8 mouse cellular contexts compared by ENCODE assay signal in genomic region chr17:62862298-62862999, GRCm38 (mm10). TPM values are rescaled to one million over a fixed set of nuclear protein-coding genes. Genes with fewer than 3 reads are reported as not detected.
DNase-seq lines count a peak whose midpoint lies in the region; ATAC-seq lines count a peak whose summit lies in the region.

No protein-coding gene starts in this region.

- no peak overlapping the region for H3K9ac ChIP-seq in kidney, embryonic 15.5 days
- H3K9ac ChIP-seq in forebrain, embryonic 13.5 days, result peak overlapping the region; percentile 37; the same call in 1 of the 2 replicates
- peak overlapping the region; percentile 38; the same call in 1 of the 2 replicates for H3K9ac ChIP-seq in hindbrain, embryonic 16.5 days (ENCODE audit: low read depth, low read length)
- peak overlapping the region; percentile 52; the same call in 1 of the 2 replicates for H3K9ac ChIP-seq in midbrain, embryonic 12.5 days (replicated peaks)

- H3K4me3 ChIP-seq in kidney, embryonic 15.5 days (replicated peaks), result no peak overlapping the region
- no peak overlapping the region for H3K4me3 ChIP-seq in forebrain, embryonic 13.5 days
- H3K4me3 ChIP-seq in hindbrain, embryonic 16.5 days (ENCODE audit: low read length), result no peak overlapping the region
- no peak overlapping the region for H3K4me3 ChIP-seq in midbrain, embryonic 12.5 days

- DNase-seq in kidney, adult 18-20 months, result no peak
- DNase-seq in Muller cell, postnatal 12 days (ENCODE audit: inconsistent ontology term), result peak; percentile 79
- no peak for DNase-seq in adrenal gland, postnatal 36 days
- no peak for DNase-seq in adipocyte (ENCODE audit: low spot score)

- H3K27ac ChIP-seq in kidney, embryonic 15.5 days, result peak overlapping the region; percentile 30; the same call in 1 of the 2 replicates
- peak overlapping the region; percentile 57; the same call in 1 of the 2 replicates for H3K27ac ChIP-seq in forebrain, embryonic 13.5 days
- no peak overlapping the region; the same call in 1 of the 2 replicates for H3K27ac ChIP-seq in hindbrain, embryonic 16.5 days (ENCODE audit: low read depth, low read length)
- H3K27ac ChIP-seq in midbrain, embryonic 12.5 days (replicated peaks), result peak overlapping the region; percentile 86

- H3K27me3 ChIP-seq in kidney, embryonic 15.5 days, result no peaks in the 10 kb centered on the region
- peaks cover 6% of the 10 kb centered on the region for H3K27me3 ChIP-seq in forebrain, embryonic 13.5 days
- 0 out of 2 replicates have a peak, but pooled peaks cover 2% of the 10 kb centered on the region for H3K27me3 ChIP-seq in hindbrain, embryonic 16.5 days (replicated peaks; ENCODE audit: control insufficient read depth, insufficient read depth, low read length)
- H3K27me3 ChIP-seq in midbrain, embryonic 12.5 days, result peaks cover 12% of the 10 kb centered on the region

- WGBS in kidney, embryonic 15.5 days, result 52% methylated on average over 12 of the region's 12 CpGs
- 34% methylated on average over 12 of the region's 12 CpGs for WGBS in forebrain, embryonic 13.5 days
- 19% methylated on average over 12 of the region's 12 CpGs for WGBS in hindbrain, embryonic 16.5 days
- 22% methylated on average over 12 of the region's 12 CpGs for WGBS in midbrain, embryonic 12.5 days

- H3K4me2 ChIP-seq in kidney, embryonic 15.5 days, result peak overlapping the region; percentile 18; the same call in 1 of the 2 replicates
- peak overlapping the region; percentile 32; the same call in 1 of the 2 replicates for H3K4me2 ChIP-seq in forebrain, embryonic 13.5 days
- H3K4me2 ChIP-seq in hindbrain, embryonic 16.5 days (ENCODE audit: low read length), result peak overlapping the region; percentile 27
- peak overlapping the region; percentile 37 for H3K4me2 ChIP-seq in midbrain, embryonic 12.5 days (replicated peaks)

- peaks cover 11% of the 10 kb centered on the region for H3K4me1 ChIP-seq in kidney, embryonic 15.5 days
- H3K4me1 ChIP-seq in forebrain, embryonic 13.5 days, result peaks cover 15% of the 10 kb centered on the region
- H3K4me1 ChIP-seq in hindbrain, embryonic 16.5 days (ENCODE audit: control insufficient read depth, insufficient read depth, low read depth, low read length), result peaks cover 11% of the 10 kb centered on the region
- H3K4me1 ChIP-seq in midbrain, embryonic 12.5 days, result peaks cover 32% of the 10 kb centered on the region

- H3K36me3 ChIP-seq in kidney, embryonic 15.5 days, result peaks cover 4% of the 10 kb centered on the region; the same call in 1 of the 2 replicates
- H3K36me3 ChIP-seq in forebrain, embryonic 13.5 days (ENCODE audit: poor library complexity, severe bottlenecking), result no peaks in the 10 kb centered on the region
- H3K36me3 ChIP-seq in hindbrain, embryonic 16.5 days (ENCODE audit: control insufficient read depth, insufficient read depth, low read length), result no peaks in the 10 kb centered on the region
- H3K36me3 ChIP-seq in midbrain, embryonic 12.5 days, result peaks cover 4% of the 10 kb centered on the region; the same call in 1 of the 2 replicates

- H3K9me3 ChIP-seq in kidney, embryonic 15.5 days (replicated peaks), result peaks cover 6% of the 10 kb centered on the region; the same call in 1 of the 2 replicates
- no peaks in the 10 kb centered on the region for H3K9me3 ChIP-seq in forebrain, embryonic 13.5 days (replicated peaks)
- H3K9me3 ChIP-seq in hindbrain, embryonic 16.5 days (ENCODE audit: control insufficient read depth, low read length), result no peaks in the 10 kb centered on the region
- no peaks in the 10 kb centered on the region for H3K9me3 ChIP-seq in midbrain, embryonic 12.5 days

- peak; percentile 58 for ATAC-seq in kidney, embryonic 15.5 days (replicated peaks; ENCODE audit: low FRiP score)
- ATAC-seq in forebrain, embryonic 13.5 days, result peak; percentile 83
- peak; percentile 90 for ATAC-seq in hindbrain, embryonic 16.5 days
- ATAC-seq in midbrain, embryonic 12.5 days (ENCODE audit: low FRiP score, low read depth), result peak; percentile 88

RNA-seq across cellular contexts. Expression of gene Efna5, which starts 18.7 kb away (rescaled TPM):
- polyA plus RNA-seq in kidney, embryonic 15.5 days (2015; fragmentation: Nextera tagmentation; extraction: Ambion mirVana), result 29.9 and 33.7 TPM in 2 replicates
- polyA plus RNA-seq in forebrain, embryonic 13.5 days (2015; fragmentation: Nextera tagmentation; extraction: Ambion mirVana), result 27.2 and 29.2 TPM in 2 replicates
- polyA plus RNA-seq in hindbrain, embryonic 16.5 days (2015; fragmentation: Nextera tagmentation; extraction: Ambion mirVana), result 32.3 and 37.5 TPM in 2 replicates
- 85.4 and 115 TPM in 2 replicates for polyA plus RNA-seq in midbrain, embryonic 12.5 days (2016; fragmentation: Nextera tagmentation; extraction: Ambion mirVana)
- total RNA-seq in adrenal gland, postnatal 36 days (2021), result 10 to 100 TPM; 17.3 to 21.5 TPM
